Mouse (Mus musculus) 416B (cell line): Measurements from ENCODE around the gene 4930568D16Rik.

Source experiments
- DNase-seq: peaks from one replicate; pipeline ENCODE4 v3.0.0; 2011; ENCODE audit warnings: low read depth

The 4930568D16Rik gene

DNA sequence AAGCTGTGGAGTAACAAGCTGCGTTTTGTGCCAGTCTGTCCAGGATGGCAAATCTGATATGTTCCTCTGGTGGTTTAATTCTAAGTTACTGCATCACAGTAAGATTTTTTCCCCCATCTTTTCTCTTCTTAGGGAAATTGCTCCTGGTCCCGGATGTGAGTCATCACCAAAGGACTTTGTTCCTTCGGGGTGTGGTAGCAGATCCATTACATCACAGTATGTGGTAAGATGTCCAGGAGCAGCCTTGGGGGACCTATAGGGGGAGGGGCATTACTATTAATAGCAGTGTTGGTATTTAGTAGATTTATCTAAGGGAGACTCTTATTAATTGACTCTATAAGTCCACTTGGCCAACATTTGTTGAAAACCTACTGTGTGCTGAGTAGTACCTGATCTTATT is 24.9 kb downstream of the 4930568D16Rik start:
- peak; percentile 76 for DNase-seq

DNA sequence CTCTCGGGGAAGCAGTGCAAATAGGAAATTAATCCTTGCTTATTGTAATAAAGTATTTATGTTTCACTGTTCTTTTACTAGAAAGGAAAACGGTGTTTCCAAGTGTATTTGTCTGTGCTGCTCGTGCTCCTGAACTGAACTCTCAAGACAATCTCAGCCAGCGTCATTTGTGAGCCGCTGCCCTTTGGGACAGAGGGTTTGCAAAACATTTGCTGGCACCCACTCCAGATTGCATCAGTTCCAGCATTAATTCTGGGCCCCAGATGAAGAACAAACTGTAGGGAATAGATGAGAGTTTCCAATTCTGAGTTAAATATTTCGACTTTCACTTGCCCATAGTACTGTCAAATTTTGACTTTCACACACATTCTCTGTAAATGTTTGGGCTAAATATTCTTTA is 28.8 kb downstream of the 4930568D16Rik start:
- no peak for DNase-seq

DNA sequence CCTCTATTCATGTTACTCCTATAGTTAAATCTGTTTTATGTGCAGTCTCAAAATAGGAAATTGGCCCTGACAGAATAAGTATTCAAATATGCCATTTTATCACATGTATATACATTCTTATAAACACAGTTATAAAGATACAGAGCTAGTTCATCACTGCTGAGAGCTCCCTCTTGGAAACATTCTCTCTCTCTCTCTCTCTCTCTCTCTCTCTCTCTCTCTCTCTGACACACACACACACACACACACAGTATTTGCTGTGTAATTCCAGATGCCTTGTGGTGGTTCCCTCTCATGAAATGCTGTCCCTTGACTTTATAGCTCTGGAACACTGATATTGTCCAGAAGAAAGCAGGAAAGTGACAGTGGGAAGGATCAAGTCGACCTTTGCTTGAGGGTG is 29.5 kb downstream of the 4930568D16Rik start:
- DNase-seq = no peak

DNA sequence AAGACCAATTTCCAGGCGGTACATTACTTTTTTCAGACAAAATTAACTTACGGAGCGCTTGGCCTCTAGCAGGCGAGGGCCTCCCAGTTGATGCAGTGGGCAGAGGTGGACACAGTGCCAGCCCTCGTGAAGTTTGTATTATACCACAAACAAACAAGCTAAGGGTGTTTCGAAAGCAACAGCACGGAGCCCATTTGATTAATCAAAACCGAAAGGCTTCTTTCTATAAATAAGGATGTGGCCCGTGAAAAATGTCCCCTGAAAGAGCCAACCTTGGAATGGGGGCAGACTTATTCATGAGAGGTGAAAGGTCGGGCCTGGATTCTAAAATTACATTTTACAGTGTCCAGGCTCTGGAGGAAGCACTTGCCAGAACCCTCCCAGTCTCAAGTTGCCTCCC is 30.1 kb downstream of the 4930568D16Rik start:
- no peak for DNase-seq

DNA sequence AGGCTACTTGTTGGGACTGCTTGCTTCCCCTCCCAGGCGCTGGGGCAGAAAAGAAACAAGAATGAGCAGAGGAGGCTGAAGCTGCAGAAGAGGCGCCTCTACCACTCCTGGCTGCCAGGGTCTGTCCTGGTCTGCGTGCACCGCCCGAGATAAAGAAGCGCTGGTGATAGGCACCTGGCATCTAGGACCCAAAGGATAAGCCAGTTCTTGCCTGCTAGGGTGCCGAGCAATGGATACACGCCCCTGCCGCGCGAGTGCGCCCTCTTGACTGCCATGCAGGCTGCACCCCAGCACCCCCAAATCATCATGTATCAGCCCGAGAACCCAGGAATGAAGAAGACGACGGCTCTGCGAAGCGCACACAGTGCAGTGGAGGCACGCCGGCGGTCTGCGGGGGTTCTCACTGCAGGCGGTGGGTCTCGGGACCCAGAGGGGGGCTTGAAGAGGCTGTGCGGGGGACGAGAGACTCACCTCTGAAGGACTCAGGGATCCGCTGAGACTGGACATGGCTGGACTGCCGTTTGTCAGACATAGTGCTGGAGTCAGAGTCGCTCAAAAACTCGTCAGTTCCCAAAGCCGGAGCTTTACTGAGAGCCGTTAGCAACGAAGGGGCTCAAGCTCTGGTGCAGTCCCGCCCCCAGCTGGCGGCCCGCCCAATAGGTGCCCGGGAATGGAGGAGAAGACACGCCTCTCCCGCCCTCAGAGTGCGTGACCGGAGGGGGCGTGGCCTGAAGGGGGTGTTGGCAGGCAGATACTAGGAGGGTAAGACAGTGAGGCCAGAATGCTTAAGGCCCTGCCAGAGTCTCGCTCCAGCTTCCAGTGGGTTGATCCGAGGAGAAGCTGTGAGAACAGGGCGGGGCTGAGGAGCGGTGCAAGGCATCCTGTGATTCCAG is 30.9 kb downstream of the 4930568D16Rik start, which contains the start of gene Stom:
Gene Stom (minus strand): TSS at position 589 of the 893 bp plus-strand sequence.
- DNase-seq = peak; percentile 98

DNA sequence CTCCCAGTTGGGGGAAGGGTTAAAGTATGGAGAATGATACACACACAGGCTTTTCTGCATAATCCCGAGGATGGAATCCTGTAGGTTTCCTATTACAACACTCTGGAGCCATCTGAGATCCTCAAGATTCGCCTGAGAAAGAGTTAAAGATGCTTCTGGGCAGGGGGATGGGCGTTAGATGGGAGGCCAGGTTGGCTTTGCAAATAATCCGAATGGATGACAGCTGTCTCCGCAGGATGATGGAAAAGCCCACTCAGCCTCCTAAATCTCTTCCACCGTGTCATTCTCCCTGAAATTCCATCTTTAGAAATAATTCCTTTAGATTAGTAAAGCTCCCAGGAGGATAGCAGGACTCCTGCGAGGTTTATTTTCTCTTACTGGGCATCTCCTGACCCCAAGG is 31.9 kb downstream of the 4930568D16Rik start:
- DNase-seq = no peak

DNA sequence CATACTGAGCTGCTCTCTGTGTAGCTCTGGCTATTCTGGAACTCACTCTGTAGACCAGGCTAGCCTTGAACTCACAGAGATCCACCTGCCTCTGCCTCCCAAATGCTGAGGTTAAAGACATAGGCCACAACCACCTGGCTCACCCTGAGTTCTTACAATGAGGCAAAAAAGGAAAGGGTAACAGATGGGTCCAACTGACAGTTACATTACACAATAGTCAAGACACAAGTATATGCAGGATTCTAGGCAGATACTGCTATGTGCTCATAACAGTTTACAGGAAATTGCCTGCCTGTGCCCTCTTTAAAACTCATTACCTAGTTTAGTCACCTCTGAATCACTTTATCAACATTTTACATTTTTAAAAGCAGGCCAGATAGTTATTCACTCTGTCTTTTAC is 33.9 kb downstream of the 4930568D16Rik start:
- peak; percentile 84 for DNase-seq

DNA sequence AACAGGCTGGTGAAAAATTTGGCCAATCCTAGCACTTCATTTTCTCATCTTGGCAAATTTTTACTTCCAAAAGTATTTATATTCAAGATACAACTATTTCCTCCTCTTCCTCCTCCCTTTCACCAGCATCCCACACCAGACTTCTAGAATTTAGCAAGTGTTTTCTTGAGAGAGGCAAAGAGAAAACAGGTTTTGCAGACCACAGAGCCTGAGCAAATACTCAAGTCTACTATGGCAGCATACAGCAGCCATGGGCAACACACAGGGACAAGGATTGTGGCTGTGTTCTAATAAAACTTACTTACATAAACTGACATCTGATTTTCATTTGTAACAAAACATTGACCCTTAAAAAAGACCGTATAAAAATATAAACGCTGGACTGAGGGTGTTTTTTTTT is 36.3 kb downstream of the 4930568D16Rik start:
- no peak for DNase-seq

DNA sequence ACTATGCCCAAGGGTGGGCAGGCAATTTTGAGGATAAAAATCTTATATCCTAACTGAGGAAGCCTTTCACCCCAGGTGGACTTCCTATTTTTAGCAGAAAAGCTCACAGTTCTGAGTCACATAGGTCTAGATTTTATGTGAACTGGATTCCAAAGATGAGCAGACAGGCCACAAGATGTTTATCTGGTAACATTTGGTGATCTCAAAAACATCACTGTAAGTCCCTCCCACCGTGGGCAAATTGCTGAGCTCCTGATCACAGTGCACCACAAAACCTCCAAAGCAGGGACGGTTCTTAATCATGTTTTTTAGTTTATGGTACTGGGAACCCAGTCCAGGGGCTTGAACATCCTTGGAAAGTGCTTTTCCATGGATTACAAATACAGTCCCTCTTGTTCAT is 38.5 kb downstream of the 4930568D16Rik start:
- peak; percentile 38 for DNase-seq

DNA sequence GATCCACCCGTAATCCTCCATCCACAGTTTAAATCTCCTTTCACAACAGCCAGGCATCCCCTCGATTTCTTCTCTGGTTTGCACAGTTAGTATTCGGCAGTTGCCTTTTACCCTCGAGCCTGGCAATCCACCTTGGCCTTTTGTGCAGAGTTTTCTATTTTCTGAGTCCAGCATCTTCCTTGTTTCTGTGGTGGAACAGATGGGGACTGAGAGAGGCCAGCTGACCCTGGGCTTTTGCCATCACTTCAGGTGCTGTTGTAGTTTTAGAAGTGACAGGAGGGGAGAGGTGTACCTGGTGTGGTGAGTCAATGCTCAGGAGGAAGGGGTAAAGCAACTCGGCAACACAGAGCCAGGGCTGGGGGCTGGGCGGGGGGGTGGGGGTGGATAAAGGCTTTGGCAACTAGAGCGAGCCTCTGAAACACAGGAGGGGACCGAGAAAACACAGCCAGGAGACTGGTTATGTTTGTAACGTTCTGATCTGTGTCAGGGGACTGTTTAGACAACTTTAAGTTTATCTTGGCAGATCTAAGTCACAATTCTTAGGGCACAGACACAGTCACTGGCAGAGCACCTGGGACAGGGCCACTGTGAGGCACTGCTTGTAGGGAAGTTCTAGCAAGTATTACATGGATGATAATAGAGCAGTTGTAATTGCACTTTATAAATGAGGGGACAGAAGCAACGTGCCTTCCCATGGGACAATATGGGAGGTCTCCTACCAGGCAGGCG is 39.3 kb downstream of the 4930568D16Rik start:
- no peak for DNase-seq

DNA sequence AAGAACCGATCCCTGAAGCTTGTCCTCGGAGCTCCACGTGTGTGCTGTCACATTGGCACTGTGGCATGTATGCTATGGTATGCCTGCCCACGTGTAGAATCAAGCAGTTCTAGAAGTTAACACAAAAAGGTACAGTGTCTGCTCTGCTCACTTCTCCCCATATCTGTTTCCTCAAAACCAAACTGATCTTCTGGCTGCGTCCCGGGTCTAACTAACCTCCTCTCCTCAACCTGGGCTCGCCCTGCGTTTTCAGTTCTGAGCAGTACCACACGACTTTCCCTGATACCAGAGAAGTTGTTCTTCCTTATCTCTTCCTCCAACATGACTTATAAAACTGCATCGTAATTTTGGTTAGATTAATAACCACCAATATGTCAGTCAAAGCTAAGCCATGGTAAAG is 39.9 kb downstream of the 4930568D16Rik start:
- DNase-seq = peak; percentile 73

DNA sequence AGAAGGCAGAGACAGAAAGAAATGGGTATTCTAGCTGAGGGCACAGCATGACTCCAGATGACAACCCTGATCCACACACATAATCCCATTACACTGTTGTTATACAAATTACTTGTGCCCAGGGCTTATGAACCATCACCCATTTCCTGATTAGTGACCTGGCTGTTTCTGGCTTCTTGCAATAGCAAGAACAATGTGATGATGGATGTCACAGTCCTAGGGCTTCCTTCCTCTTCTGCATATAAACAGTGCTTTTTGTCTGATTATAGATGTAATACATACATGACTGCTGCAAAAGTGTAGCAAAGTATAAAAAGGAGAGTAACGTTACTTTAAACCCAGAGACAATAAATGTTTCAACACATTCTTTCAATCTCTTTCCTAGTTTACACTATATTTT is 40.6 kb downstream of the 4930568D16Rik start:
- peak; percentile 54 for DNase-seq

DNA sequence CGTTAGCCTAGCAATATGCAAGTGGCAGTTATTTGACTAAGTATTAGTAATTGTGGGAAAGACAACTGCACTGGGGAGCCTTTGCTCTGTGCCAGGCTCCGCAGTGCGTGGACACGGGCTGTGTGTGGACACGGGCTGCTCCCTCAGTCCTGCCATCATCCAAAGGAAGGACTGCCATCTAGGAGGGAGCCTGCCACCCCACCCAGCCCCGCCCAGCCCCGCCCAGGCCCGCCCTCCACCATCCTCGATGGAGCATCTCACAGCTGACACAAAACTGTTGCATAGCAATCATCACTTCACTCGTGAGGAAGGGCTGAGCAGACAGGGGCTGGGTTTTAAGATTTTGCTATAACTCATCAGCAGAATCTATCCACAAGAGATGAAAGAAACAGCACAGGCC is 41.6 kb downstream of the 4930568D16Rik start:
- no peak for DNase-seq

DNA sequence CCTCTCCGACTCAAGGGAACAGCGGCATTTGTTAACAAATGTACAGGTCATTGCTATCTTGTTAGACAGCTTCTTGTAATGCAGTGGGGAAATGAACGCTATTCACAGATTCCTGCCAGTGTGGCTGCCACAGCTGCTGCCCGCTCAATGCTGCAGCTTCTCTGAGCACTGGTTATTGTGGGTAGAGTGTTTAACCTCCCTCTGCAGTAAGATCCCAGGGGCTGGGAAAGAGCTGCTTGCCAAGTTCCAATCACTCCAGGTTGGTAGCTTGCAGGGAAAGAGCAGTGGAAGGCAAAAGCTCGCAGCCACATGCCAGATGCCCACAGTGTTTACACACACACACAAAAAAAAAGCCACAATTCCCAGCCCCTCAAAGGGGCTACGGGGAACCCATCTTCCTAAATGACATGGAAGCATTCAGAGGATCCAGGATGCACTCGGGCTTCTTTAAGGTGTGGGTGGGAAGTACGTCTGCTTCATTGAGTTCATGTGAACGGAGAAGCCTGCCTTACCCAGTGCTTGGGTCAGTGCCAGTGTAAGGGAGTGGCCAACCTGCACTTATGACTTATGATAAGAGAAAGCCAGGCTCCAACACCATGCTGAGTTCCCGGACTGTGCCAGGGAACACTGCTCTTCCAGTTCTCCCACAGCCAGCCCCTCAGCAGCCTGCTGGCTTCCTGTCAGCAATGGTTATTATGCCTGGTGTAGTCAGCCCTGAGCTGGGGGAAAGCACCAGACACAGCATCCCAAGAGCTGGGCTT is 44.9 kb downstream of the 4930568D16Rik start:
- no peak for DNase-seq

DNA sequence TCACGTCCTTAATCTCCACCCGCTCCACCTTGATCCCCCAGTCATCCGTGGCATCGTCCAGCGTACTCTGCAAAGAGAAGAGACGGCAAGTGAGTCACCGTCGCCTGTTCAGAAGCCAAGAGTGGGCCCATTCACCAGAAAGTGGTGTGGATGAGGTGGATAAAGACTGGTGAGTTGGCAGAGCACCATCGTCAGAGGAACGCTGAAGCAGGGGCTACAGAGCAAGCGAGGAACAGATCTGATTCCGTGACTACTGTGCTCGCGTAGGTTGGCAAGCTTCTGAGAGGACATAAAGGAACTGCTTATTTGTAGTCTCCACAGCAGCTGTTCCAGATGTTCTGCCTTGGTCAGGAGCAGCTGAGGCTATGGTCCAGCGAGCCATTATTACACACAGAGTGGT is 47.1 kb downstream of the 4930568D16Rik start:
- no peak for DNase-seq

DNA sequence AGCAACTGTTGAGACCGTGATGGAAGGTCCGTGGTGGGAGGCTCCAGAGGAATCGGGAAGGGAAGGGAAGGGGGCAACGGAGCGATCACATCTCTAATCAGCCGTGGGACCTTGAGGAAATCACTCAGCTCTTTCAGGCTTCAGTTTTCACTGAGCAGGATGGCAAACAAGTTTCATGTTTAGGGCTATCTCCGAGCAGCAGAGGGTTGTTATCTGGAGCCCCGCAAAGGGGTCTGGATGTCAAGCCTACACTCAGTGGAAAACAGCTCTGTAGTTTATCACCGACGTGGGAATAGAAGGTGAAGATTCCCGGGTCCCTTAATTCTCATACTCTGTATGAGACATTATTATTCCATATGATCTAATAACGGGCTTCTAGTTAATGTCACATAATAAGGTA is 49.1 kb downstream of the 4930568D16Rik start:
- DNase-seq = no peak

DNA sequence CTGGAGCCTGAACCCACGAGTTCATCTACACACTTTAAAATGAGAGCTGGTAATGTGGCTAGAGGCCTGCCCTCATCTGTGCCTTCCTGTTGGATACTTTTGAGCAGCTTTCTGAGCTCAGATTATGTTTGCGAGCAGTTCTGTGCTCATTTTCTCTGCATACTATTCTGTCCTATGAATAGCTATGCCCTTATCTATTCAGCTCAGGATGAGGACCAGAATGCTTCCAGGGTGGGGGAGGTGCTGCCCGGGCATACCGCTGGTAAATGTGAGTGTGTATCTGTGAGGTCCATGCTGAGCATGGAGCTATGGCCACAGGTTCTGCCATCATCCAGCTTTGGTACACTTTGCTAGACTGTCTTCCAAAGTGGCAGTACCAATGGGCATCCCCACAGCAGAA is 49.9 kb downstream of the 4930568D16Rik start:
- no peak for DNase-seq

DNA sequence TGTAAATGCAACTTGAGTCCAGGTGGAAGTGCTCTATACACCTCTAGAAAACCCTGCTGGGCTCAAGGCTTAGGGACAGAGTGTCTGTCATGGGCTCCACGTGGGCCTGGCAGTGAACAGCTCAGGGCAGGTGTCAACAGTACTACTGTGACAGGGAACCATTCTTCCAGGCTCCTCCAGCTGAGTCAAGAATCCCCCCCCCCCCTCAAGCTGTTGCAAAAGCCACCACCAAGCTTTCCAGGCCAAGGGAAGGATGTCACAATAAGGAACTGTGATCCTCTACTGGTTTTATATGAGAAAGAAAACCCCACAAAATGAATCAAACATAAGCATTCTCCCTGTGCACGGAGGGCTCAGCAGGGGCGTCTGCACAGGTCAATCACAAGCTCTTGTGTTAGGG is 53.2 kb downstream of the 4930568D16Rik start:
- DNase-seq = peak; percentile 38

DNA sequence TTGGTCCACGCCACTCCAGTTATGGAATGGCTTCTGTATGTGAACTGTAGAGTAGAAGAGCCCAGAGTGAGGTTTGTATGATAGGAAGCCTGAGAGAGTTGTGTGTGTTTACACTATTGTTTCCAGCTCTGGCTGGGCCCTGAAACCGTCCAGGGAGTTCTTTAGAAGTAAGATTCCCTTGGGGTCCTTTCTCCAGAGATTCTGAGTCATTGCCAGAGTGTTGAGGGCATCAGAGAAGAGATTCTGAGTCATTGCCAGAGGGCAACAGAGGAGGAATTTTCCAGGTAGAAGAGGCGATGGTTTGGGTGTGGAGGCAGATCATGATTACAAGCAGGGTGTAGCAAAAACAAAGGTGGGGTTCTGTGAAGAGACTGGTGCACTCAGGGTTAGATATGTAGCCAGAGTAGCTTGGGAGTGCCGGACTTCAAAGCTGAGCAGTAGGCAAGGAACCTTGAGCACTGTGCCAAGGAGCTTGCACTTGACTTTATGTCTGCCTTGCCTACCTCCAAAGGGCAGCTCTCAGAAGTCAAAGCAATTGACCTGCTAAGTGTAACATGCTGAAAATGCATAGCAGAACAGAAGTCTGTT is 57.5 kb downstream of the 4930568D16Rik start:
- DNase-seq = no peak

DNA sequence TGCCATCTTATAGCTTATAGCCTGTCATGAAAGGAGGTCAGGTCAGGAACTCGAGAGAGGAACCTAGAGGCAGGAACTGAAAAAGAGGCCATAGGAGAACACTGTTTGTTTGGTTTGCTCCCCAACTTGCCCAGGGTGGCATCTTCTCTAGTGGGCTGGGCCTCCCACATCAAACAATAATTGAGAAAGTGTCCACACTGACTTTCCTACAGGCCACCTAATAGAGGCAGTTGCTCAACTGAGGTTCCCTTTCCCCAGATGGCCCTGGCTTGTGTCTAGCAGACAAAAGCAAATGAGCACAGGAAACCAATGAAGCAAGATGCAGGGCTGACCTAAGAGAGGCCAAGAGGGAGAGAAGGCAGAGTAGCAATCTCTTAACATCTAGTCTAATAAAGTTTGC is 59.4 kb downstream of the 4930568D16Rik start:
- peak; percentile 67 for DNase-seq
